Mouse (Mus musculus): ENCODE data around the gene Bmpr1b.
"Not testable (repeated sequence)": the region's sequence is repeated elsewhere in the genome, so short reads cannot be mapped to it uniquely, and the experiment has no call there.

The Bmpr1b gene

DNA sequence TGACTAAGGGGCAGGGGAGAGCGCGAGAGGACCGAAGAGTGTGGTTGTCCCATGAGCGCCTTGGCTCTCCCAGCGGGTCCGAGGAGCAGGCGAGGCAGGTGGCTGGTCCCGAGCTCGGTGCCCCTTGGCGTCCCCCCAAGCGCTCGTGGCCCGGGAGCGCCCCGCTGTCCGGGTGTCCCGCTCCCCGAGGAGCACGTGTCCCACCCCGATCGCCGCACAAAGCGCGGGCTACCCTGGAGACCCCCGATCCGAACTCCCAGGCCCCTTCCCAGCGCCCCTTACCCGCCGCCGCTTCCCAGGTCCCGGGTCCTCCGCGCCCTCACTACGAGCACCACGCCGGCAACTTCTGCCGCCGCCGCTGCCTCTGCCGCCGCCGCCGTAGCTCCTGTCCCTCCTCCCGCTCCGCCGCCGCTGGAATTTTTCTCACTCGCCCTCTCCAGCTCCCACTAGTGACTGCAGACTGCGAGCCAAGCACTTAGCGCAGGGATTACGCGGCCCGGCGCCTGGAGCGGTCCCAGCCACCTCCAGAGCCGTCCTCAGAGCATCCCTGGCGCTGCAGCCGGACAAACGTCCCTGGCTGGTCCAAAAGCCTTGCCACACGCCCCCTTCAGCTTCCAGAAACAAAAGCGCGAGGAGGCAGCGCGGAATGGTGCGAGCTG is at the start of gene Bmpr1b:
Gene Bmpr1b, minus strand, starts transcription at position 563 of the 659 bp plus-strand sequence.
- DNase-seq (ENCODE audit: low read depth, low spot score) = peak; percentile 75

GRCm38 (mm10) chr3:142212821-142213220 is 43.6 kb upstream of the Bmpr1b start:
- DNase-seq (ENCODE audit: low read depth, low spot score) = no peak

GRCm38 (mm10) chr3:142212186-142212585 is 43.0 kb upstream of the Bmpr1b start:
- DNase-seq (ENCODE audit: low read depth, low spot score) = no peak

DNA sequence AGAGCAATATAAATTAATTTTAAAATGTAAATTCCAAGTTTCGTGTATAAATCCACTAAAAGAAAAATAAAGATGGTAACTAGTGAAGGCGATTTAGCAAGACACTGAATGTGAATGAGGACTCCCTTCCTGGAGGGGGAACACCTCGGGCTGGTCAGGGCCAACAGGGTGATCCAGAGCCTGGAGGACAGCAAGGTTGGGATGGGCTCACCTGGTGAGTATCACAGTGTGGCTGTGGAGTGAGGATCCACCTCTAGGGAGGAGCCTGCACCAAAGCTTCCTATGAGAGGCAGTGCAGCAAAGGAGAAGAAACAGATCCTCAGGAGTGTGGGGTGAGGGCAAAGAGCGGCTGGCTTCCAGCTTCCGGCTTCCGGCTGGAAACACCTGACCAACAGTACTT is 40.8 kb upstream of the Bmpr1b start:
- no peak for DNase-seq (ENCODE audit: low read depth, low spot score)

- DNase-seq (ENCODE audit: low read depth, low spot score) = no peak
These were observed 39.8 kb upstream of the Bmpr1b start for GRCm38 (mm10) chr3:142209057-142209456.

DNA sequence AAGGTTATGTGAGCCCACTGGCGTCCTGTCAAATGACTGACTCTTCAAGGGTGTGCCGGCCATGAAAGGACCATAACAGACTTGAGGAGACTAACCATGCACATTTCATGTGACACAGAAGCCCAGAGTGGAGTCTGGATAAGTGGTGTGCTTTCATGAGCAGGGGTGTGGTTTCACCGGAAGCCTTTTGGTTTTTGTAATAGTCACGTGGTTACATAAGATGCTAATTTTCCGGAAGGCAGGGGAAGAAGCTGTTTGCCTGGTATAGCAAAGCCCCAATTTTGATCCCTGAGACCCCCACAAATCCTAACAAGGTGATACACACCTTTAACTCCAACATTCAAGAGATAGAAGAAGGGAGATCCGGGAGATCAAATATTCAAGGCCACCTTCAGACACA is 38.3 kb upstream of the Bmpr1b start:
- no peak for DNase-seq (ENCODE audit: low read depth, low spot score)

DNA sequence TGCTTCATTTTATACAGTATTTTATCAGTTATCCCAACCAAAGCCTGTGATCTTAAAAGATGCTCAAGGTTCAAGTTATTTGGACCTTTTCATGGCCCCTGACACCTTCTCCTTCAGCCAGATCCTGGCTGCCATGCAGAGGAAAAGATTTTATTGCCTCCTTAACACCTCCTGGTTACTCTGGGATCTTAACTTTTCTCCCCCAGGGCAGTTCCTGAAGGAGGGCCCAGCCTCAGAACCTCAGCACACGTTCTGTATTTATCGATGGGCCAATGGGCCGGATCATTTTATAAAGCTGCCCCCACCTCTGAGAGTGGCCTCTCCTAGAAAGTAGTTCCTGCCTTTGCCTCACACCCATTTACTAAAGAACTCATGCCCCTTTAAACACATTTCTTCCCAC is 37.1 kb upstream of the Bmpr1b start:
- DNase-seq (ENCODE audit: low read depth, low spot score) = no peak

GRCm38 (mm10) chr3:142196142-142196541 is 26.9 kb upstream of the Bmpr1b start:
- peak; percentile 66 for DNase-seq (ENCODE audit: low read depth, low spot score)

- DNase-seq (ENCODE audit: low read depth, low spot score) = not testable (repeated sequence)
These were observed 22.4 kb upstream of the Bmpr1b start for GRCm38 (mm10) chr3:142191627-142192026.

GRCm38 (mm10) chr3:142186551-142186950 is 17.3 kb upstream of the Bmpr1b start:
- DNase-seq (ENCODE audit: low read depth, low spot score) = no peak

GRCm38 (mm10) chr3:142173996-142174395 is 4.8 kb upstream of the Bmpr1b start:
- DNase-seq (ENCODE audit: low read depth, low spot score) = no peak

GRCm38 (mm10) chr3:142168251-142168862 is 868 bp downstream of the Bmpr1b start:
- DNase-seq (ENCODE audit: low read depth, low spot score) = peak; percentile 32

- DNase-seq (ENCODE audit: low read depth, low spot score) = peak; percentile 21
These were observed 4.2 kb downstream of the Bmpr1b start for GRCm38 (mm10) chr3:142164981-142165380.

GRCm38 (mm10) chr3:142163896-142164295 is 5.3 kb downstream of the Bmpr1b start:
- no peak for DNase-seq (ENCODE audit: low read depth, low spot score)

DNA sequence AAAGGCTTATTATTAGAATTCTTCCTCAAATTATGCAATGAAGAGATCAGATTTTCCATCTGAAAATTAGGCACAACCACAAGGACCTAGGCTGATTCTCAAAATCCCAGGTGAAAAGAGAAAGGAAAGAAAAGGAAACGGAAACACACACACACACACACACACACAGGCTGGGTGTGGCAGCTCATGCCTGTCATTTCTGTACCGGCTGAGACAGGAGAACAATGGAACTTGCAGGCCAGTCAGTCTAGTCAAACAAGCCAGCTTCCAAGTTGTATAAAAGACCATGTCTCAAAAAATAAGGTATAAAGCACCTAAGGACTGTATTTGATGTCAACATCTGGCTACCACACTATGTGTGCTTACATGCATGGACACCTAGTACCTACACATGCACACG is 7.8 kb downstream of the Bmpr1b start:
- DNase-seq (ENCODE audit: low read depth, low spot score) = no peak

DNA sequence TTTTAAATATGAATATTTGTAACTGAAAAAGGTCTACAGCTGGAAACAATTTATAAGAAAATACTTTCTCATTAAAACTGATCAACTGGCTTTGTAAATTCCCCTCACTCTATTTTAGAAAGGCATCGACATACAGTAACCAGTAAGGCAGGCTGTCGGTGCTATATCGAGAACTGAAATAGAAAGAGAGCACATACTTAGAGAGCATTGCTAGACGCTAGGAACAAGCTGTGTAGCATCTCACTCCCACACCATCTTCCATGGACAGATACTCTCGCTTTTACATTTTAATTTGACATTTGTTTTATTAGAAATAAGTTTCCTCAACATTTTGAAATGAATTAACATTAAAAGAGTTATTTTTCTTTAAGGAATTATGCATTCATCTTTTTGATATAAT is 17.2 kb downstream of the Bmpr1b start:
- DNase-seq (ENCODE audit: low read depth, low spot score) = no peak

DNA sequence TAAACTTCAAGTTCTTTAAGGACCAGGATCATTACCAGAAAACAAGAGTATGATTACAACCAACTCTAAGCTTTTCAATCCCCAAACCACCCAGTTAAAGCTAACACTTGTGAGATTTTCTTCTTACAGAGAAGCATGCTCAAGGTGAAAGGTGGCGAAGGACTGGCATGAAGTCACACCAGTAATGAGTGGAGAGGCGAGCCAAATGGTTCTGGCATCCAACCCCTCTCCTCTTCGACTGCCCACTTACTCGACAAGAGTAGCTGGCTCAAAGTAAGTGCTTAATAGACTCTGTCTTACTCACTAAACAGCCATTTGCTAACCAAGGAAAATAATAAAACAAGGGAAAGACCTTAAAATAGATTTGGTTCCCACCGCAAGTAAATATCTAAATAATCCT is 30.4 kb downstream of the Bmpr1b start:
- no peak for DNase-seq (ENCODE audit: low read depth, low spot score)

DNA sequence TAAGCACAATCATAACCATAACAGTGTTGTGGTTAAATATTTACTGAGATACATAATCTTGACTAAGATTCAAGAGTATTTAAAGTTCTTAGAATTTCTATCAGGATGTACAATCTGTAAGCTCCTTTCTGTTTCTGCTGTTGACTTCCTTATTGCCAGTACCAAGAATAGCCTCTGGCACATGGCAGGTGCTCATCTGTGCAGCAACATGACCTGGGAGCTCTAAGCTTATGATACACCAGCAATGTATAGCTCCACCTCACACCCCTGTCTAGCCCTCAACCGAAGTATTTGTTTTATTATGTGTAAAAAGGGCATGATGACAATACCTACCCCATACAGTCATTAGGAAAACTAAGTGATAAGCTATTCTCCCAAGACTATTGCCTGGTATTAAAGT is 42.8 kb downstream of the Bmpr1b start:
- DNase-seq (ENCODE audit: low read depth, low spot score) = no peak

- DNase-seq (ENCODE audit: low read depth, low spot score) = no peak
These were observed 43.7 kb downstream of the Bmpr1b start for GRCm38 (mm10) chr3:142125556-142125955.

DNA sequence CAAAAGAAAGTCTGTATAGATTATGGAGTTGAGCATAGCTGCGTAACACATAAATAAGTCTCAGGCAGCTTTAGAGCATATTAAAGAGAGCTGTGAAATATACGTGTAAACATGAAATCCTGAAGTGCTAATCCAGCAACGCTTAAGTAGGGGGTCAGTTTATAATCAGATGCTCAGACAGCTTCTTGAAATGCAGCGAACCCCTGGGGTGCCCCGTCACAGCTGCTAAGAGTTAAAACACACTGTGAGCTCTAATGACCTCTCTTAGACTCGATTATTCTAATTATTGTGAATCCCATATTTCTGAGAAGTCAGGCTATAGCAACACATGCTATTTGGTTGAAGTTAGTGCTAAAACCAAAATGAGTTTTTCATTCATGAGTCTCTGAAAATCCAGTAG is 45.0 kb downstream of the Bmpr1b start:
- no peak for DNase-seq (ENCODE audit: low read depth, low spot score)

GRCm38 (mm10) chr3:142122376-142122775 is 46.8 kb downstream of the Bmpr1b start:
- DNase-seq (ENCODE audit: low read depth, low spot score) = no peak

GRCm38 (mm10) chr3:142120795-142121194 is 48.4 kb downstream of the Bmpr1b start:
- DNase-seq (ENCODE audit: low read depth, low spot score) = no peak

GRCm38 (mm10) chr3:142114762-142115316 is 54.4 kb downstream of the Bmpr1b start:
- DNase-seq (ENCODE audit: low read depth, low spot score) = no peak
